Mouse (Mus musculus) frontal cortex, adult 2 months (tissue): ENCODE data around the gene C1rl. TPM values are rescaled to one million over a fixed set of nuclear protein-coding genes. Genes with fewer than 3 reads are reported as not detected.
A peak's percentile ranks its signal among the peaks of the same experiment; 100 is the strongest.
"Not testable (repeated sequence)": the region's sequence is repeated elsewhere in the genome, so short reads cannot be mapped to it uniquely, and the experiment has no call there.

ENCODE experiments used
- DNase-seq, 2 experiments: peaks; one replicate each; pipeline ENCODE4 v3.0.0; 2022; ENCODE audit warnings: low spot score in 1 of 2; ENCODE audit errors: extremely low spot score in 1 of 2
- polyA plus RNA-seq: library from polyadenylated mRNA; depleted of rRNA; stranded (reverse); fragments of >200 nt; gene quantifications from 2 replicates; pipeline ENCODE4 v1.2.3, GENCODE M21; 2012

C1rl gene
- polyA plus RNA-seq, 1 experiment: 0.36 TPM

GRCm38 (mm10) chr6:124471783-124472638 is 20.9 kb upstream of the C1rl start:
- not testable (repeated sequence) for DNase-seq

- peak in 1 of 2 experiments; percentile 70 for DNase-seq
Measured at GRCm38 (mm10) chr6:124472801-124473200, 20.1 kb upstream of the C1rl start.

DNA sequence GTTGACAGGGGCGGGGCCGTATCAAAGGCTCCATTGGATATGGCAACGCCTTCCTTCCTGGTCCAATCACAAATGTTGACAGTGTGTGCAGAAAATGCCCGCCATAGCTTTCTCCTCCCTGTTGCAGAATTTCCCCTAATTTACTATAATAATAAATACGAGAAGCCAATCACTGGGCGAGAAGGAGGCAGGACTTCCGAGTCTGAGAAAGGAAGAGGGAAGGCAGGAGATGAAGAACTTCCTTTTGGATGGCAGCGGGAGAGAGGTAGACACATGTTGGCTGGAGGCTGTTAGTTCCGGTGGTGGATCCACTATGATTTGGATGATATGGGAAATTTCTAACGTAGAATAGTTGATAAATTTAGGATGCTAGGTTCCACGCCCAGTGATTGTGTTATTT is 18.3 kb upstream of the C1rl start:
- DNase-seq: no peak

DNA sequence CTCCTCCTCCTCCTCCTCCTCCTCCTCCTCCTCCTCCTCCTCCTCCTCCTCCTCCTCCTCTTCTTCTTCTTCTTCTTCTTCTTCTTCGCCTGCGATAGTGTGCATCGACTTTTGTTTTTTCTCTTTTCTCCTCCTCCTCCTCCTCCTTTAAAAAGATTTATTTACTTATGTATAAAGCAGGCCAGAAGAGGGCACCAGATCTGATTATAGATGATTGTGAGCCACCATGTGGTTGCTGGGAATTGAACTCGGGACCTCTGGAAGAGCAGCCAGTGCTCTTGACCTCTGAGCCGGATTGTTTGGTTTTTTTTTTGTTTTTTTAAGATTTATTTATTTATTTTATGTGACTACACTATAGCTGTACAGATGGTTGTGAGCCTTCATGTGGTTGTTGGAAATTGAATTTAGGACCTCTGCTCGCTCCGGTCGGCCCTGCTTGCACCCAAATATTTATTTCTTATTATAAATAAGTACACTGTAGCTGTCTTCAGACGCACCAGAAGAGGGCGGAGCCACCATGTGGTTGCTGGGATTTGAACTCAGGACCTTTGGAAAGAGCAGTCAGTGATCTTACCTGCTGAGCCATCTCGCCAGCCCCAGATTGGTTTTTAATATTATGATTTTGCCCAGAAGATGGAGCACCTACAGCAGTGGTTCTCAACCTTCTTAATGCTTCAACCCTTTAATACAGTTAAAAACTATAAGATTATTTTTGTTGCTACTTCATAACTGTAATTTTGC is 17.4 kb upstream of the C1rl start:
- not testable (repeated sequence) for DNase-seq

DNA sequence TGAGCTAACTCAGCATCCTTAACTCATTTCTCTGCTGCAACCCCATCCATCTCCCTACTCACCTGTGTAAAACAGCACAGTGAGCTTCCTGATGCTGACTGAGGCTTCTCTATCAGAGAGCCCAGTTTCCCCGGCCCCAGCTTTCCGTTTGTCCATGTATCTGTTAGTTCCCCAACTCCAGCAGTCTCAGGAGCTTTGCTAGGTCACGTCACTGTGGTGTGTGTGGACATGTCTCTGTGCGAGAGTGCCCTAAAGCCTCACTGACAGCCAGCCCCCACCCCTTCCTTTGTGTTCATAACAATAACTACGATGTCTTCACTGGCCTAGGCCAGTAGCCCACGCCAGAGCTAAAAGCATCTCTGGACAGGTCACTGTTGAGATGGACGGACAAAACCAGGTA is 16.7 kb upstream of the C1rl start:
- no peak for DNase-seq

DNA sequence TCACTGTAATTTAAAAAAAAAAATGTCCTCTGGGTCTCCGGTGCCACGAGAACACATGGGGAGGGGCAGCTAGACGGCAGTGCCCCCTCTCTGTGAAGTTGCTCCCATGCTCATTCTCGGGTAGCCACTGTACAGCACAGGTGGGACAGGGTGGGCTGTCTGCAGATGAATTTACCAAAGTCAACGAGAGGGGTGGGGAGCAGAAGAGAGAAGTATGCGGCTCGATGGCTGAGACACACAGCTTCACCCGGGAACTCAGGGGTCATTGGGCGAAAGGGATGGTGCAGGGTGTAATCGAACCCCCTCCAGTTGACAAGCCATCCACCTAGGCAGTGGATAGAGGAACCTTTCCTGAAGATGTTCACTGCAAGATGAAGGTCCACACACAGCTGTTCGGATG is 16.1 kb upstream of the C1rl start:
- DNase-seq: no peak

- DNase-seq: no peak
Measured at GRCm38 (mm10) chr6:124477221-124477655, 15.7 kb upstream of the C1rl start.

DNA sequence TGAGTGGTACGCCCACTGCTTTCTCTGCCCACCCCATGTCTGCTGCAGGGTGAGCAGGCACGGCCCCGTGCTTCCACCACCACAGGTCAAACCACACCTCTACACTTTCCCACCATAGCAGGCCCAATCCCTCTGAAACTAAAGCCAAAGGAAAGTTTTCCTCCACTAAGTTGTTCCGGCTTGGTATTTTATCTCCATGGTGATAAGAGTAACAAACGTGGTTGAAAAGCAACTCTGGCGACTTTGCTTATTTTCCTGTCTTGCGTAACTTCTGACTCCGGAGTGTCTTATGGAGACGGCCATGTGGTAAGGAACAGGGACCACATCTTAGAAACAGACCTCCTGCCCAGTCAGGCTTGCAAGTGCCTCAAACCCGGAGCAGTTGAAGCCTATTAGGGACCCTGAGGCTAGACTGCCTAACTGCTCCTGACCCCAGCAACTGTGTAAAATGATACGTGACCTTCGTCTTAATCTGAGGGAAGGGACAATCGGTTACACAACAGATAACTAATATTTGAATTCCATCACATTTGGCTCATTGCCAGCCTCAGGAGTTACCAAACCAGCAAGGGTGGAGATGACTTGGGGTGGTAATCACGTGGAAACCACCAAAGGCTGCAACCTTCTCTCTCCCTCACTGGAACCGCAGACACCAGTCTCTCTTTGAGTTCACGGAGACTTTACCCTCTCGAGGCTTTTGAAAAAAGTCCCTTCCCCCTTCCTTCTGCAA is 14.8 kb upstream of the C1rl start:
- no peak for DNase-seq

GRCm38 (mm10) chr6:124478874-124479572 is 13.9 kb upstream of the C1rl start:
- no peak for DNase-seq

- no peak for DNase-seq
Measured at GRCm38 (mm10) chr6:124479573-124479930, 13.4 kb upstream of the C1rl start.

DNA sequence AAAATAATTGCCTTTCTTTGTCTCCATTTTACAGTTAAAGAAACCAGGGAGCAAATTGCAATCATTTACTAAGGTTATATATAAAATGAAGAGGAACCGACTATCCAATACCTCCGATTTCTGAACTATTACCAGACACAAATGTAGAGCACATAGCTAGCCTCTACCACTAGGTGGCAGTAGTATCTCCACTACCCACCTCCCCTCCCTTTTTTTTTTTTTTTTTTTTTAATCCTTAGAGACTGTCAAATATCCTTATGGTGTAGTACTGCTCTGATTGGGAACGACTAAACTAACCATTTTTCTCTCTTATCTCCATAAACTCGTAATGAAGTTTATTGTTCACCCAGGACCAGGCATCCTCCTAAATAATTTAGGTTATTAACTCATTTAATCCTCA is 12.6 kb upstream of the C1rl start:
- DNase-seq: peak in 1 of 2 experiments; percentile 75

- peak in 1 of 2 experiments; percentile 72 for DNase-seq
Measured at GRCm38 (mm10) chr6:124481571-124481970, 11.3 kb upstream of the C1rl start.

GRCm38 (mm10) chr6:124483831-124484230 is 9.1 kb upstream of the C1rl start:
- DNase-seq: not testable (repeated sequence)

- DNase-seq: no peak
Measured at GRCm38 (mm10) chr6:124484851-124485250, 8.1 kb upstream of the C1rl start.

DNA sequence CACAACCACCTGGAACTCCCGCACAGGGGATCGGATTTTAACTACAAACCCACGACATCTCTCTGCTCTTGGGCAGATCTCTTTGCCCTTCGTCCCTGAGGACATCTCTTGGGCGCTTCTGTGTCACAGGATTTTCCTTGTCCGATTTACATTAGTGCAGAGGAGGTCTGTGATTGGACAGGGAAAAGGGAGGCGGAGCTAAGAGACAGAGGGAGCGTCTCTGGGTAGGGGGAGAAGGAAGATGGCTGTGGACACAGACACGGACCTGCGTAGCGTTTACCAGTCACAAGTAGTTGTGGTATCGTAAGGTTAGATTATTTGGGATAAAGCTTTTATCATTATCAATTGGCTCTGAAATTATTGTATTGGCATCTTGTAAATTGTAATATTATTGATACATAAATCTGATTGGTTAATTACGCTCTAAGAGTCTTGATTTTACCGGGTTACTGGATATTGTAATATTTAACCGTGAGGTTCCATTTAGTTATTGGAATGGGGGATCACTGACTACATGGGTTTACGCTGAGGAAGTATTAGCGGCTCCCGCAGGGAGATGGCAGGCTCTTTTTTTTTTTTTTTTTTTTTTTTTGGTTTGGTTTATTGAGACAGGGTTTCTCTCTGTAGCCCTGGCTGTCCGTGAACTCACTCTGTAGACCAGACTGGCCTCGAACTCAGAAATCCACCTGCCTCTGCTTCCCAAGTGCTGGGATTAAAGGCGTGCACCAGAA is 7.3 kb upstream of the C1rl start:
- DNase-seq: no peak

DNA sequence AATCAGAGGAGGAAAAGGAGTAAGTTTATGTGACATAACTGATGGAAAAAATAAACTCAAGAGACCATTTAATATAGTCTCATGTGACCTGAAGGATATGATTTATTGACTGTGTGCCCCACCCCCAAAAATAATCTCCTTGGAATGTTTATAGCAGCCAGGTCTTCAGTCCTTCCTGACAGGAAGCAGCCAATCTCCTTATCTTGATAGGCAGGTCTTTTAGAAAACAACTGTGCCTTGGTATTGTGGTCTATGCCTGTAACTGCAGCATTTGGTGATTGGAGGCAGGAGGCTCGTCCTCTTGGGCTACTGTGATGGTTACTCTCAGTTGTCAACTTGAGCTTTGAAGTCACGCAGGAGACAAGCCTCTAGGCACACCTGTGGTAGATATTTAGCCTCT is 5.4 kb upstream of the C1rl start:
- DNase-seq: no peak

DNA sequence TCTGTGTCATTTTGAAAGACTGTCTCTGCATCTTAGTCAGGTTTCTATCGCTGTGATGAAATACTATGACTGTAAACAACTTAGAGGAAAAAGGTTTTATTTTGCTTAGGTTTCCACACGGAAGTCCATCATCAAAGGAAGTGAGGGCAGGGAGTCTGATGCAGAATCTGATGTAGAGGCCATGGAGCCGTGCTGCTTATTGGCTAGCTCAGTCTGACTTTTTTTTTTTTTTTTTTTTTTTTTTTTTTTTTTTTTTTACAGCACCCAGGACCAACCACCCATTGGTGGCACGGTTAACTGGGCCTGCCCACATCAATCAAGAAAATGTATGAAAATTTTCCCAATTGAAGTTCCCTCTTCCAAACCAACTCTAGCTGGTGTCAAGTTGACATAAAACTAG is 4.0 kb upstream of the C1rl start:
- DNase-seq: no peak

GRCm38 (mm10) chr6:124491427-124491826 is 1.5 kb upstream of the C1rl start:
- DNase-seq: no peak

DNA sequence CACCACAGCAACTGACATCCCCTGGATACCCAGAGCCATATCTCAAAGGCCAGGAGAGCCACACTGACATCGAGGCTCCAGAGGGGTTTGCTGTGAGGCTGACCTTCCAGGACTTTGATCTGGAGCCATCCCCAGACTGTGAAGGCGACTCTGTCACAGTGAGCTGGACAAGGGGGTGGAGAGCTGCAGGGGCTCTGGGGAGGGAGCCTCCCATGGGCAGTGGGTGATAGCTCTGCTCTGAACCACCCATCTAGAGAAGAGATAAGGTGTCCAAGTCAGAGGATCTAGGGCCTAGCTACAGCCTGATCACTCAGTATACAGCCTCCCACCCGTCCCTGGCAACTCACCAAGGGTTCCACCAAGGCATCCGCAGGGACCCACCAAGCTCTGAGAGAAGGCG is 973 bp downstream of the C1rl start:
- no peak for DNase-seq

DNA sequence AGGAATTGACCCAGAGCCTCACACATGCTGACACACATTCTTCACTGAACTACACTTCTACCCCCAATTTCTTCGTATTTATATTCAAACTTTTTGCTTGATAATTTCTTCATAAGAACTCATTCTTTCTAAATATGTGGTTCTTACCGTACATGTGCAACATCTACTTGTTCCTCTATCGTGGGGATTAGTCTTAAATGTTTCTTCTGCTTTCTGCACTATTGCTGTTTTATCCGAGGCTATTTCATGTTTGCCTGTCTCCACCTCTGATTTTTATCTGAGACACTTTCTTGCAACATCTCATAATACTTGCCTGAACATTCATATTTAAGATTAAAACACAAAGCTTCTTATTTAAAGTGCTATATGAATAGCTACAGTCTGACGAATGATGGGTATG is 3.1 kb downstream of the C1rl start:
- DNase-seq: no peak
